Mouse (Mus musculus): ENCODE measurements around the gene Igsf10. TPM values are rescaled to one million over a fixed set of nuclear protein-coding genes. Genes with fewer than 3 reads are reported as not detected.

The Igsf10 gene
- polyA plus RNA-seq, 1 experiment = not detected

DNA sequence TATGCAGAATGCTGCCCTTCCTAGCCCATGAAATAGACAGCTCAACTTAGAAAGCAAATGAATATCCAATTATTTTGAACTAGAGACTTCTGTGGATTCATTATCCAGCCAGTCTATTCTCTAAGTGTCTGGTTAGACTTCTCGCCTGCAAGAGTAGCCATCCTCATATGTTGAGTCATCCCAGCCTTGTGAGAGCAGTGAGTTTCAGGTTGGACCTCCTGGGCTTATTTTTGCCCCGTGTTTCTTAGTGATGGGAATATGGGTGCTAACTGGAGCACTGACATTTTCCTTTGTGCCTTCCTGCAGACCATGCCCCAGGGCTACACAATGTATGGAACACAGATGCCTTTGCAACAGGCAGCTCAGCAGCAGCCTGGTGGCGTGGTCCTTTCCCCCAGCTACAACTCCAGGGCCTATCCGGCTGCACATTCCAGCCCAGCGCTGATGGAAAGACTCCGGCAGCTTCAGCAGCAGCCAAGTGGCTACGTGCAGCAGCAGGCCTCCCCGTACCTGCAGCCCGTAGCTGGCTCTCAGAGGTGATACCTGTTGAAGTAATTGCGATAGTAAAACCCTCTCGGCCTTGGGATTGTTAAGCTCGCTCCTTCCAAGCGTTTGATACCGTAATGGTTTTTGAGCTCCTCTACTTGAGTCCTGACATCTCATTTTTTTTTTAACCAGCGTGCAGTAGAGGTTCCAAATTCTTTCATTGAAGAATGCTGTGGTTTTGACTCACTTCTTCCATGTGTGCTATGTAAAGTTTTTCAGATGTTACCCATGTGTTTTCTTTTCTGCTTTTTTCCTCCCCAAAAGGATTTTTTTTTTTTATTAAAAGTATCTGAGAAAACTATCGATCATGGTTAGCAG, 48.3 kb downstream of the Igsf10 start:
- no peak for TF ChIP-seq GATA1 (IDR thresholded peaks at IDR 0.05; ENCODE audit: low read length)
- TF ChIP-seq TAL1 (IDR thresholded peaks at IDR 0.05; ENCODE audit: low read length) = no peak
- Histone ChIP-seq H3K27me3 (ENCODE audit: control insufficient read depth) (no peaks in the 10 kb centered on the region), H3K9me3 (ENCODE audit: control insufficient read depth, low read length) (no peaks in the 10 kb centered on the region), H3K36me3 (ENCODE audit: control insufficient read depth) (no peaks in the 10 kb centered on the region), H3K4me3 (replicated peaks) (no peak overlapping the region), H3K4me1 (ENCODE audit: control insufficient read depth) (no peaks in the 10 kb centered on the region)

DNA sequence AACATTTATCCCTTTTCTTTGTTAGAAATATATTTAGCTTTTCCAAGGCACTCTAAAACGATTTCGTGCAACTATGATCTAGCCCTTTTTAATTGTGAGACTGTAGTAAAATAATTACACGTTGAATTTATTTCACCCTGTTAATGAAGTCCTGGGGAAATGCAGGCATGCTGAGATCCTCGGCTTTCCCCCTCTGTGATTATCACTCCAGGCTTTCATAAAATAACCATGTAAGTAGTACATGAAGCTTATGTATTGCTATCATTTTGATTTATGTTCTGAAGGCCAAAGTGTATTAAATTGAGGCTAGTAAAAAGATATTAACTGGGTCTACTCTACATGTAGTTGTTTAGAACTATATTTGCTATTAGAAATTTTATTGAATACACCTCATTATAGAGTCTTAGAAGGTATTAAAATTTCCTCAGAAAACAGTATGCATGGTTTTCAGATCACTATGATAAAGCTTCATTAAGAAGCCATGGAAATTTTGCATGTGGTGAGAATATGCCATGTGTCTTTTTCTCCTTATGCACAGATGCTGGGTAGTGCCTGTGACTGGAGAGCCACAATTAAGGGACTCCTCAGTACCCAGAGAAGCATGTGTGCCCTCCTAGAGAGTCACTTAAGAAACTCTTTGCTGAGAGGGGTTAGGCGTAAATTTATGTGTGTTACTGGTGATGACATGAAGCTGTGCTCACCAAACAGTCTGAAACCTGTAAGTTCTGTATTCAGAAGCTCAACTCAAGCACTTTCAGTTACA, 50.6 kb downstream of the Igsf10 start:
- Histone ChIP-seq H3K36me3 (ENCODE audit: control insufficient read depth) (no peaks in the 10 kb centered on the region), H3K4me3 (replicated peaks) (no peak overlapping the region), H3K27me3 (ENCODE audit: control insufficient read depth) (no peaks in the 10 kb centered on the region), H3K9me3 (ENCODE audit: control insufficient read depth, low read length) (no peaks in the 10 kb centered on the region), H3K4me1 (ENCODE audit: control insufficient read depth) (no peaks in the 10 kb centered on the region)
- TF ChIP-seq GATA1 (IDR thresholded peaks at IDR 0.05; ENCODE audit: low read length) (no peak), TAL1 (IDR thresholded peaks at IDR 0.05; ENCODE audit: low read length) (no peak)

DNA sequence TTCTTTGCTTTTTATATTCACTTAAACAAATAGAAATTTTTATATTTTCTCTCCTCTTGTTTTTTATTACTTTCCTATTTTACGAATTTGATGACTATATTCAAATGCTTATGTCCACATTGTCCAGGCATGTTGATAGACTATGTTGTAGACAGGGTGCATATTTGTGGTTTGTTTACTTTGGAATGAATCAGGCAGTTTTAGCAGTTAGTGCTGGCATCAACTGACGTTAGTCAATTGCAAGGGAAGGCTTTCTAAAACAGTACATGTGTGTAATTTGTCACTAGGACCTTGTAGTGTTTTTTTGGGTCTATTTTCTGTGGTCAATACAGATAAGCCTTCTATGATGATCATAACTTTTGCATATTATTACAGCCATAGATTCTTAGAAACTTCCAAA, 53.6 kb downstream of the Igsf10 start:
- H3K4me1 ChIP-seq (ENCODE audit: control insufficient read depth) = no peaks in the 10 kb centered on the region
- H3K27me3 ChIP-seq (ENCODE audit: control insufficient read depth) = no peaks in the 10 kb centered on the region
- no peak overlapping the region for H3K4me3 ChIP-seq (replicated peaks)
- TF ChIP-seq TAL1 (IDR thresholded peaks at IDR 0.05; ENCODE audit: low read length) = no peak
- TF ChIP-seq GATA1 (IDR thresholded peaks at IDR 0.05; ENCODE audit: low read length) = no peak
- no peaks in the 10 kb centered on the region for H3K36me3 ChIP-seq (ENCODE audit: control insufficient read depth)
- H3K9me3 ChIP-seq (ENCODE audit: control insufficient read depth, low read length) = no peaks in the 10 kb centered on the region

DNA sequence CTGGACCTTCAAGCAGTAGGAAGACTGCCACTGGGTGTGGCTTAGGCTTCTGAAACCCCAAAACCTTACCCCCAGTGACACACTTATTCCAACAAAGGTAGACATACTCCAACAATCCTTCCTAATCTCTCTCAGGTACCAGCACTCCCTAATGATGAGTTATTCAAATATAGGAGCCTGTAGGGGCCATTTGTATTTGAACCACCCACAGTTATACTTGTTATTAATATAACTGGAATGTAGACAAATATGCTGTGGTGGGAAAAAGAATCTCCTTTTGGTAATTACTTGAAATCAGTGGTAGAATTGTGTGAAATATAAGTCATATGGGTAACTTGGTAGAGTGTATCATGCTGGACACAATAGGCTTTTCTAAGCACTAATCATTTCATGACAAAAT, 65.6 kb downstream of the Igsf10 start:
- Histone ChIP-seq H3K4me3 (replicated peaks) (no peak overlapping the region), H3K9me3 (ENCODE audit: control insufficient read depth, low read length) (no peaks in the 10 kb centered on the region), H3K4me1 (ENCODE audit: control insufficient read depth) (no peaks in the 10 kb centered on the region), H3K27me3 (ENCODE audit: control insufficient read depth) (no peaks in the 10 kb centered on the region), H3K36me3 (ENCODE audit: control insufficient read depth) (no peaks in the 10 kb centered on the region)
- no peak for TF ChIP-seq GATA1 (IDR thresholded peaks at IDR 0.05; ENCODE audit: low read length)
- no peak for TF ChIP-seq TAL1 (IDR thresholded peaks at IDR 0.05; ENCODE audit: low read length)

DNA sequence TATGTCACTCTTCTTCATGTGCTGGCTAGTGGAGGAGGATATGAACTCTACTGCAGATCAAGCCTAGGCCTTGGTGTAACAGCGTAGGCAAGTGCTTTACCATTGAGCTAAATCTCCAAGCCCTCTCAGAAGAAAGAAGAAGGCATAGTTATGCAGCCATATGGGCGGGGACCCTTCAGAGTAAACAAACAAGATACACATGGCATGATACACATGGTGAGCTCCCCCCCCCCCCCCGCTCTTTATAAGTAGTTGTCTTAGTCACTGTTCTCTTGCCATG, 66.0 kb downstream of the Igsf10 start:
- no peaks in the 10 kb centered on the region for H3K36me3 ChIP-seq (ENCODE audit: control insufficient read depth)
- H3K4me3 ChIP-seq (replicated peaks) = no peak overlapping the region
- H3K27me3 ChIP-seq (ENCODE audit: control insufficient read depth) = no peaks in the 10 kb centered on the region
- no peaks in the 10 kb centered on the region for H3K4me1 ChIP-seq (ENCODE audit: control insufficient read depth)
- TF ChIP-seq GATA1 (IDR thresholded peaks at IDR 0.05; ENCODE audit: low read length) (no peak), TAL1 (IDR thresholded peaks at IDR 0.05; ENCODE audit: low read length) (no peak)
- no peaks in the 10 kb centered on the region for H3K9me3 ChIP-seq (ENCODE audit: control insufficient read depth, low read length)

DNA sequence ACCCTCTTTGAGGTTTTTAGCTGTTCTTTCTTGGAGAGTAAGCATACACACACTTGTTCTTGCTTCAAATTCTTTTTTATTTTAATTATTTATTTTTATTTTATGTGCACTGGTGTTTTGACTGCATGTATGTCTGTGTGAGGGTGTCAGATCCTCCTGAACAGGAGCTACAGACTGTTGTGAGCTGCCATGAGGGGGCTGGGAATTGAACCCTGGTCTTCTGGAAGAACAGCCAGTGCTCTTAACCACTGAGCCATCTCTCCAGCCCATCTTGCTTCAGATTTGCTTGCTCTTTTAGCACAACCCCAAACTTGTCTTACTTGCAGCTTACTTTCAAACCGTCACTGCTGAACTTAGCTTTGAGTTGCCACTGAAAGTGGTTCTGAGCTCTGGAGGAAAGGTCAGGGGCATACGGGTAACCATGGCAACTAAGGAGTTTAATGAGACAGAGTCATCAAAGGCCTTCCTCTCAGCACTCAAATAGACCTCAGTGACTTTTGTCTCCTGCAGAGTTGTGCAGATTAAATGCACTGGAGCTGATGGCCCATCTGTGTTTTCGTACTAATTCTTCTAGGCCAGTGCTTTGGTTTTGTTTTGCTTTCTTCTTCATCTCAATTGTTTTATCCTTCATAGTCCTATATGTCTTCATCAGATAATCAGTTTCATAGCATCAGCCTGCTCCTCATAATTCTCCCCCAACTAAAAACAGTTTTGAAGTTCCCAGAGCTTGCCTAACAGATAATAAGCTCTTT, 66.5 kb downstream of the Igsf10 start:
- H3K4me1 ChIP-seq (ENCODE audit: control insufficient read depth) = no peaks in the 10 kb centered on the region
- TF ChIP-seq GATA1 (IDR thresholded peaks at IDR 0.05; ENCODE audit: low read length) (no peak), TAL1 (IDR thresholded peaks at IDR 0.05; ENCODE audit: low read length) (no peak)
- H3K9me3 ChIP-seq (ENCODE audit: control insufficient read depth, low read length) = no peaks in the 10 kb centered on the region

DNA sequence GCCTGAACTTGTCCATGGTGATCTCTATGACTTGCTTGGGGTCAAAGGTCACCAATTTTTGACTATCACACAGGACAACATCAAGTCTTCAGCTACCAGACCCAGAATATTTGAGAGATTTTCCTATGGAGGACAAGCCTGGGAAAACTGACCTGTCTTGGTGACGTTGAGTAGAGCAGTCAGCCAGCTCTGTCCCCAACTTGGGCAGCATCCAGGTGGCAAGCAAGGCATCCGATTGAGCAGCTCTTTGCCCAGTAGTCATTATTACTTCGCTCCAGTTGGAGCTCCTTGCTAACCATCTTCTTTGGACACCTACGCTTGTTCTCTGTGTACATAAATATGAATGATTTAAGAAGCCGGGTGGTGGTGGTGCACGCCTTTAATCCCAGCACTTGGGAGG, 73.4 kb downstream of the Igsf10 start:
- H3K4me1 ChIP-seq (ENCODE audit: control insufficient read depth) = no peaks in the 10 kb centered on the region
- TF ChIP-seq GATA1 (IDR thresholded peaks at IDR 0.05; ENCODE audit: low read length) = no peak
- no peak for TF ChIP-seq TAL1 (IDR thresholded peaks at IDR 0.05; ENCODE audit: low read length)
- H3K9me3 ChIP-seq (ENCODE audit: control insufficient read depth, low read length) = no peaks in the 10 kb centered on the region
- H3K27me3 ChIP-seq (ENCODE audit: control insufficient read depth) = no peaks in the 10 kb centered on the region
- no peak overlapping the region for H3K4me3 ChIP-seq (replicated peaks)
- H3K36me3 ChIP-seq (ENCODE audit: control insufficient read depth) = no peaks in the 10 kb centered on the region

More for the DNA sequence above, 66.5 kb downstream of the Igsf10 start:
- H3K36me3 ChIP-seq (ENCODE audit: control insufficient read depth) = no peaks in the 10 kb centered on the region
- H3K27me3 ChIP-seq (ENCODE audit: control insufficient read depth) = no peaks in the 10 kb centered on the region
- no peak overlapping the region for H3K4me3 ChIP-seq (replicated peaks)

Other genes starting within 250 kb of the Igsf10 start
- not detected in 2 replicates for gene Gpr171, start 242.6 kb downstream of the Igsf10 start, polyA plus RNA-seq (2012)
- not detected in 2 replicates for gene P2ry14, start 190.8 kb downstream of the Igsf10 start, polyA plus RNA-seq (2012)
- not detected in 2 replicates for gene Gpr87, start 149.3 kb downstream of the Igsf10 start, polyA plus RNA-seq (2012)
- 0.01 TPM in 1 of 2 replicates, not detected in the other for gene P2ry13, start 133.5 kb downstream of the Igsf10 start, polyA plus RNA-seq (2012)
- not detected in 2 replicates for gene P2ry12, start 81.5 kb downstream of the Igsf10 start, polyA plus RNA-seq (2012)